Mouse (Mus musculus): Measurements from ENCODE around the gene 2010111I01Rik. TPM values are rescaled to one million over a fixed set of nuclear protein-coding genes. Genes with fewer than 3 reads are reported as not detected.

The 2010111I01Rik gene
- polyA plus RNA-seq, 1 experiment from 2014 or later = 146 TPM

DNA sequence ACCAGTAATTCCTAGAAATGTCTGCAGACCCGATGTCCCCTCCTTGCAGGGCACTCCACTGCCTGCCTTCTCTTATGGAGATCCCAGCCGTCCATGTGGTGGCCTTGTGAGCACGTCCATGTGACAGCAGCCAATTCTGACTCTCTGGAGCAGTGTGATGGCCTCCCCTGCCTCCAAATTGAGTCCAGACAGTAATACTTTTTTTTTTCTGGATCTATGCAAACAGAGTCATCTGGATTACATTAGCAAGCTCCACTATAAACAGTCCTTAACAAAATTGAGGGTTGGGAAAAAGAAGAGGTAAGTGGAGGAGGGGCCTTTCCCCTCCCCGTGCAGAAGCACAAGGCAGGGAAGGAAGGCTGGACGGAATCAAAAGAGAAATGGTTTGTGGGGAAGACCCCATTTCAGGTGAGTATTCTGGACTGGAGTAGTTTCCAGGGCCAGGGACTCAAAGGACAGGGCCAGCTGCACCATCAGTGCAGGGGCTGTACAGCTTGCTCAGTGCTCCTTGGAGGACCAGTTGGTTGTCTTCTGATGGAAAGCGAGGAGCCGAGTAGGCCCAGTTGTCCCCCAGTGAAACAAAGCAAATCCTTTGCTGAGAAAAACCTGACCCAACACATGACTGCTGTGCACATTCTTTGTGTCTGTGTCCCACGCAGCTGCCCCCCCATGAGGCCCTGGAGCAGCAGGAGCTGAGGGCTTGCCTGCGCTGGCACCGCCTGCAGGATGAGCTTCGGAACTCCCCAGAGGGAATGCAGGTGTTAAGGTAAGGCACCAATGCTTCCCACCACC, 205.8 kb downstream of the 2010111I01Rik start:
- no peak for TF ChIP-seq CTCF (IDR thresholded peaks at IDR 0.05; ENCODE audit: low read depth)
- H3K36me3 ChIP-seq (ENCODE audit: insufficient read depth, low read length) = no peaks in the 10 kb centered on the region
- no peaks in the 10 kb centered on the region for H3K27me3 ChIP-seq (ENCODE audit: insufficient read depth, low read length)
- H3K27ac ChIP-seq = no peak overlapping the region
- H3K4me3 ChIP-seq (replicated peaks; ENCODE audit: low read depth, low read length) = no peak overlapping the region
- no peaks in the 10 kb centered on the region for H3K9me3 ChIP-seq (replicated peaks; ENCODE audit: low read length)
- H3K4me2 ChIP-seq (ENCODE audit: low read length) = no peak overlapping the region
- 69% methylated on average over 11 of the region's 11 CpGs for WGBS
- no peak overlapping the region for H3K9ac ChIP-seq (ENCODE audit: low read depth, low read length)
- 0 out of 2 replicates have a peak, but pooled peaks cover 6% of the 10 kb centered on the region for H3K4me1 ChIP-seq (replicated peaks; ENCODE audit: insufficient read depth, low read length)
- no peak for ATAC-seq (replicated peaks; ENCODE audit: low FRiP score, low read depth)
- DNase-seq (ENCODE audit: low spot score) = no peak

DNA sequence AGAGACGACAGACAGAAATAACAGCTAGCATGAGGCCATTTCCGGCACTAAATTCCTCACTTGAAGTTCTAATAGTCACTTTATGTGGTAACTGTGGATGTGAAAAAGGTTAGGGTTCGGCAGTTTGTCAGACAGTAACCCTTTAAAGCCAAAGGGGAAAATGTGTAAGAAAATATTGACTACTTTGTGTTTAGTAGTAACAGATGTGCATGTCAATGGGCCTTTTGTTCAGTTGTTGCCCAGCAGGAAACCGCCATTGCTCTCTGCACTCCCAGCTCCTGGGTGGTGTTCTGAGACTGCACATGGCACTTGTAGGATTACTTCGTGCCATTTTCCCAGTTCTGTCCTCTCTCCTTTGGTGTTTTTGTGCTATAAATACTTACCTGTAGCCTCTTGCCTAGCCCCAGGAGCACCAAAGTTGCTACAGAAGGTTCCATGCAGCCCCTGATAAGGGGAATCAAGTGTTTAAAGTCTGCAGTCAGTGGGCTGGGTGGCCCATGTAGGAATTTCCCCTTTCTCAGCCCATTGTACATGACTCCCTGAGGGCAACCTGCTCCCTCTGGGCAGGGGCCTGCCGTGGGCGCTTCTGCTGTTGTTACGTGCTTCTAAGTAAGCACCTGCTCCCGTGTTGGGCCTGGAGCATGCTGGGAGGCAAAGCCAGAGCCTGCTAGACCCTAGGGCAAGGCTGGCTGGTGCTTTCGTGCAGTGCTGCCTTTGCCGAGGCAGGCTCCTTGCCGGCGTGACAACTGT, 206.8 kb downstream of the 2010111I01Rik start:
- Histone ChIP-seq H3K9ac (ENCODE audit: low read depth, low read length) (no peak overlapping the region), H3K36me3 (ENCODE audit: insufficient read depth, low read length) (no peaks in the 10 kb centered on the region), H3K27ac (0 out of 2 replicates have a peak overlapping the region, but pooled peaks have one; percentile 13), H3K4me3 (replicated peaks; ENCODE audit: low read depth, low read length) (no peak overlapping the region), H3K4me2 (ENCODE audit: low read length) (no peak overlapping the region), H3K4me1 (replicated peaks; ENCODE audit: insufficient read depth, low read length) (0 out of 2 replicates have a peak, but pooled peaks cover 6% of the 10 kb centered on the region), H3K27me3 (ENCODE audit: insufficient read depth, low read length) (no peaks in the 10 kb centered on the region), H3K9me3 (replicated peaks; ENCODE audit: low read length) (no peaks in the 10 kb centered on the region)
- WGBS = 46% methylated on average over 13 of the region's 13 CpGs
- no peak for TF ChIP-seq CTCF (IDR thresholded peaks at IDR 0.05; ENCODE audit: low read depth)
- DNase-seq (ENCODE audit: low spot score) (peak; percentile 74), ATAC-seq (replicated peaks; ENCODE audit: low FRiP score, low read depth) (no peak)

DNA sequence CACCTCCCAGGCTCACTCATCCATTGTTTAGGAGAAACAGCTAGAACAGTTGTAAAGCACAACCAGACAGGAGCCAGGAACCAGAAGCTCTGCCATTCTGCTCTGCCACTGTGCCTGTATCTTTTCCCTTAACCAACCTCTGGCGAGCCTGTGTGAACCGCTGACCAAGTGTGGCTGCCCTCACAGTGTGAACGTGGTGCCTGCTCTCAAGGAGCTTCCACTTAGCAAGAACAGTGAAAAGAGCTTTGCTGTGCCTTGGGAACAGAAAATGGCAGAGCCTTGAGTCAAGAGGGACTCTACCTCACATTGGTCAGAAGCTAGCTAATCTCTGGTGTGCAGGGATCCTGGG, 207.4 kb downstream of the 2010111I01Rik start:
- Histone ChIP-seq H3K4me3 (replicated peaks; ENCODE audit: low read depth, low read length) (no peak overlapping the region), H3K9ac (ENCODE audit: low read depth, low read length) (no peak overlapping the region), H3K9me3 (replicated peaks; ENCODE audit: low read length) (no peaks in the 10 kb centered on the region), H3K36me3 (ENCODE audit: insufficient read depth, low read length) (no peaks in the 10 kb centered on the region), H3K27ac (no peak overlapping the region), H3K4me1 (replicated peaks; ENCODE audit: insufficient read depth, low read length) (0 out of 2 replicates have a peak, but pooled peaks cover 6% of the 10 kb centered on the region), H3K4me2 (ENCODE audit: low read length) (no peak overlapping the region), H3K27me3 (ENCODE audit: insufficient read depth, low read length) (no peaks in the 10 kb centered on the region)
- ATAC-seq (replicated peaks; ENCODE audit: low FRiP score, low read depth) = no peak
- no peak for DNase-seq (ENCODE audit: low spot score)
- no peak for TF ChIP-seq CTCF (IDR thresholded peaks at IDR 0.05; ENCODE audit: low read depth)
- WGBS = 83% methylated on average over 3 of the region's 3 CpGs

DNA sequence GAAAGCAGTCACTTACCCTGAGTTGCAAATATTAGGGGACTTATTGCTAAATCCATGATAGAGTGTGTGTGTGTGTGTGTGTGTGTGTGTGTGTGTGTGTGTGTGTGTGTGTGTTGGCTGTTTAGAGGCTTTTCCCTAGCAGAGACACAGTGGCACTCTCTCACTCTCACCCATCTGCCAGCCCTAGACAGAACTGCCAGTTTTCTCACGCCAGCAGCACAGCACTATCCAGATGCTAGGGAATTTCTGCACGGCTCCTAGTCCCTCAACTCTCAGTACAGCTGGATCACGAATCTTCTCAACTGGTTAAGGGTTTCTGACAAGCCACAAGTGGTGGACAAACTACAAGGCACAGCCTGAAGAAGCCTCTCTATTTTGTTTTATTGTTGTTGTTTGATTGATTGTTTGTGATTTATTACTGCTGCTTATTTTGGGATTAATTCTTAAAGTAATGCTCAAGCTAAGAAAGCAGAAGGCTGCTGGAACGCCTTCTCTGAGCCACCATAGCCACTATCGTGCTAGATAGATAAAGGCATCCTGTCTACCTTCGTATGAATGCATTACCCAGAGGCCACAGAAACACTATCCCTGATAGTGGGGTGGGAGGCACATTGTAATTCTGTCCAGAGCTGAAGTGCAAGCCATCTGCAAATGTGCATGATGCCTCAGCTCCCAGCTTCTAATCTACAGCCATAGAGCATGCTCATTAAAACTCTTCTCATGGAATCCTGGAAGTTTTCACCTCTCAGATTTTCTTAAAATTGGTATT, 209.7 kb downstream of the 2010111I01Rik start:
- ATAC-seq (replicated peaks; ENCODE audit: low FRiP score, low read depth) (no peak), DNase-seq (ENCODE audit: low spot score) (no peak)
- H3K4me3 ChIP-seq (replicated peaks; ENCODE audit: low read depth, low read length) = no peak overlapping the region
- H3K36me3 ChIP-seq (ENCODE audit: insufficient read depth, low read length) = no peaks in the 10 kb centered on the region
- 0 out of 2 replicates have a peak, but pooled peaks cover 6% of the 10 kb centered on the region for H3K4me1 ChIP-seq (replicated peaks; ENCODE audit: insufficient read depth, low read length)
- no peak overlapping the region for H3K9ac ChIP-seq (ENCODE audit: low read depth, low read length)
- H3K27me3 ChIP-seq (ENCODE audit: insufficient read depth, low read length) = no peaks in the 10 kb centered on the region
- TF ChIP-seq CTCF (IDR thresholded peaks at IDR 0.05; ENCODE audit: low read depth) = no peak
- no peak overlapping the region for H3K27ac ChIP-seq
- no peak overlapping the region for H3K4me2 ChIP-seq (ENCODE audit: low read length)
- no peaks in the 10 kb centered on the region for H3K9me3 ChIP-seq (replicated peaks; ENCODE audit: low read length)
- 58% methylated on average over 6 of the region's 6 CpGs for WGBS

DNA sequence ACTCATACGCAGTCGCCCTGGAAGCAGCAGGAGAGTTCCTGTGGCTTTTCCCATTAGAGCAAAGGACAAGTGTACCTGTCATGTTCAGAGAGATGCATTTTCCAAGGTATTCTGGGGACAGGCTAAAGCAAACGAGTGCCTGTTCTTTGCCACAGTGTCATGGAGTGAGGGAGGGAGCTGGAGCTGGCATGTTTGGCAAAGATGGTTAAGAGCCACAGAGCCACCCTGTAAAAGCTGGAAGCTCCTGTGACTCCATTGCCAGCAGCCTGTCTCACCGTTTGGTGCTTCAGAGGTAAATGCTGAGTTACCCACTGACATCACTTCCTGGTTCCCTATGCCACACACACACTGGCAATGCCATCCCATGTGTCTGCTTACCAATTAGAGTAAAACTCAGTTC, 211.4 kb downstream of the 2010111I01Rik start:
- H3K36me3 ChIP-seq (ENCODE audit: insufficient read depth, low read length) = no peaks in the 10 kb centered on the region
- no peak overlapping the region for H3K4me2 ChIP-seq (ENCODE audit: low read length)
- ATAC-seq (replicated peaks; ENCODE audit: low FRiP score, low read depth) (no peak), DNase-seq (ENCODE audit: low spot score) (no peak)
- H3K27ac ChIP-seq = no peak overlapping the region
- no peak for TF ChIP-seq CTCF (IDR thresholded peaks at IDR 0.05; ENCODE audit: low read depth)
- no peak overlapping the region for H3K4me3 ChIP-seq (replicated peaks; ENCODE audit: low read depth, low read length)
- 0 out of 2 replicates have a peak, but pooled peaks cover 5% of the 10 kb centered on the region for H3K4me1 ChIP-seq (replicated peaks; ENCODE audit: insufficient read depth, low read length)
- no peaks in the 10 kb centered on the region for H3K27me3 ChIP-seq (ENCODE audit: insufficient read depth, low read length)
- no peak overlapping the region for H3K9ac ChIP-seq (ENCODE audit: low read depth, low read length)
- WGBS = 87% methylated on average over 4 of the region's 4 CpGs
- no peaks in the 10 kb centered on the region for H3K9me3 ChIP-seq (replicated peaks; ENCODE audit: low read length)

DNA sequence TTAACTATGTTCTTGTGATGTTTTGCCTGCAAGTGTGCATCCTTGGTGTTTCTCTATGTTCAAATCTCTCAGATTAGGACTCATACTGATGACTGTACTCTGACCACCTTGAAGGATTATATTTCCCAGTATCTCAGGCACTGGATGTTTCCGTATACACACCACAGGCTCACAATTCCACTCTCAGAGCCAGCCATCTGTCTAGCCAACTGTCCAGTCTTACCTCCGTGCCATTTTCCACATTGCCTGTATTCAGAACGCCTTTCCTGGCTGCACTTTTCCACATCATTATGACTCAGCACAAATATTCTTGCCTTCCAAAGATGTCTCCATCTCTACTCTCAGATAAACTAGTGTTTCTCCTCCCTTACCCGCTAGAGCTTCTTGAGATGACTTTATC, 212.5 kb downstream of the 2010111I01Rik start:
- Histone ChIP-seq H3K4me1 (replicated peaks; ENCODE audit: insufficient read depth, low read length) (no peaks in the 10 kb centered on the region), H3K9me3 (replicated peaks; ENCODE audit: low read length) (no peaks in the 10 kb centered on the region), H3K9ac (ENCODE audit: low read depth, low read length) (no peak overlapping the region), H3K27me3 (ENCODE audit: insufficient read depth, low read length) (no peaks in the 10 kb centered on the region), H3K36me3 (ENCODE audit: insufficient read depth, low read length) (no peaks in the 10 kb centered on the region), H3K27ac (no peak overlapping the region), H3K4me2 (ENCODE audit: low read length) (no peak overlapping the region), H3K4me3 (replicated peaks; ENCODE audit: low read depth, low read length) (no peak overlapping the region)
- WGBS = 90% methylated on average over 4 of the region's 4 CpGs
- TF ChIP-seq CTCF (IDR thresholded peaks at IDR 0.05; ENCODE audit: low read depth) = no peak
- DNase-seq (ENCODE audit: low spot score) (no peak), ATAC-seq (replicated peaks; ENCODE audit: low FRiP score, low read depth) (no peak)
